Mouse (Mus musculus): ENCODE results near the gene Rbm47.
"Not testable (repeated sequence)": the region's sequence is repeated elsewhere in the genome, so short reads cannot be mapped to it uniquely, and the experiment has no call there.

Gene Rbm47

DNA sequence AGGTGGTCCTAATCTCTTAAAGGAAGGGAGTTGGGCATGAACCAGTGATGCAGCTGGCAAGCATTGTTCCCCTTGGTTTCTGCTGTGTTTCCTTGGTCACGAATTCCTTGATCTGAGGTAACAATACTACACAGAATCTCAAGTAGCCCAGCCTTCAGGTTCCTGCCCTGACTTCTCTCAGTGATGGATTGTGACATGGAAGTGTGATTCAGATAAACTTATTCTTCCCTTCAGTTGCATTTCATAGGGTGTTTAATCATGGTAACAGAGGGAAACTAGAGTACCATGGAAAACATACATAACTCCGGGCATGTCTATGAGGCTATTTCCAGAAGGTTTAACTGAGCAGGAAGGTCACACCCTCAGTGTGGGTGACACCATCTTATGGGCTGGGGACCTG lies at the start of gene Rbm47:
TSS of gene Rbm47 (minus strand) at position 101 of the 400 bp plus-strand sequence.
- no peak for DNase-seq (ENCODE audit: low read depth, low spot score)

DNA sequence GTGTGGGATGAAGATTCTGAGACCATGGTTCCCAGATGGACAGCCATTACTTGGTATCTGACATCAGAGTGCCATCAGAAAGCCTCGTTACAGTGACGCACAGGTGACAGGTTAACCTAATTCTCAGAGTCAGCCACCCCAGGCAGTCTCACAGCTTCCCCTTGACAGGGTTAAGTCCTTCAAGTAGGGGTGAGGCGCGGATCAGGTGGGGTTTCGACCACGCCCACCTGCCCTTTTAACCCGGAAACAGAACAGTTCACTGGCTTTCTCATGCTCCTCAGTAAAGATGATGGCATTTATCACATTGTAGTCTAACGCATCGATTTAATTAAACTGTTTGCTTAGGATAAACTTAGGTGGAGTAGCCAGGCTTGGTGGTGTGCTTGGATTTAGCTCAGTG lies 47.7 kb upstream of the Rbm47 start:
- no peak for DNase-seq (ENCODE audit: low read depth, low spot score)

DNA sequence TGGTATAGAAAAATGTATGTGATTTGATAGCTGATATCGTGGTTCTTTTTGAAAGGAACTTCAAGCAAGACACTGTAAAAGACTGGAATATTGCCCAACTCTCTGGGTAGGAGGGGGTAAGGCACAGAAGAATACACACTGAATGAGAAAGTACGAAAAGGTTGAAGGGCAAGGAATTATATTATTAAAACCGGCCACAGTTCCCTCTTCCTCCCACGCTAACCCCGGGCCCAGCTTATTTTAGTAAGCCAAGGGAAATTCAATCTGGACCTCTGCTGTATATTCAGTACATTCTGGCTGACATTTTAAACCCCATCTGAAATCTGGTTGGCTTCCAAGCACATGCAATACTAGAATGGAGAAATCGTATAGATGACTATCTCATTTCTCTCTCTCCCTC lies 46.8 kb upstream of the Rbm47 start:
- DNase-seq (ENCODE audit: low read depth, low spot score): no peak

DNA sequence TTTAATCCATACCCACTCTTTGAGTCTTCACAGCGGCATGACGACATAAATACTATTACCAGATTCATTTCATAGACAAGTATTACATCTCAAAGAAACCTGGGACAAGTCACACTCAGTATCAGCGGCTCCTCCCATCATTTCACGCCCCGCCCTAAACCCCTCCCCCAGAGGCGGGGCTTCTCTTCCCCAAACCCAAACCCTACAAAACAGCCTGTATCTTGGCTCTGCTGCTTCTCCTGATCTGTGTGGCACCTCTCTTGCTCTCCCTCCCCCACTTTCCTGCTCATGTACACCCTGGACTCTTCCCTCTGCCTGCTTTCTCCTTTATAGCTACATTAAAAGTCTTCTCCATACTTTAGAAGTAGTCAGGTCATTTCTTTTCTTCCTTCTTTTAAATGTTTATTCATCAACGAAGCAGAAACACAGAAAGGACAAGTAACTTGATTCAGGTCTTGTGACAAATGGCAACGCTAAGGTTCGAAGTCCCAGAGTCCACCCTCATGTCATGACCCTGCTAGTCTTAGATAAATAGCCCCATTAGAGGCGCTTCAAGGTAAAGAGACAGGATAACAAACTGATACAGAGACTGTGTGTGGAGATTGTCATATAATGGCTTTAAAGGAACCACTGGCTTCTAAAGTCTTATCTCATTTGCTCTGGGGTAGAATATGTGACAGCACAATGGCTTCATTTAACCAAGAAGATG lies 42.8 kb upstream of the Rbm47 start:
- DNase-seq (ENCODE audit: low read depth, low spot score): no peak

DNA sequence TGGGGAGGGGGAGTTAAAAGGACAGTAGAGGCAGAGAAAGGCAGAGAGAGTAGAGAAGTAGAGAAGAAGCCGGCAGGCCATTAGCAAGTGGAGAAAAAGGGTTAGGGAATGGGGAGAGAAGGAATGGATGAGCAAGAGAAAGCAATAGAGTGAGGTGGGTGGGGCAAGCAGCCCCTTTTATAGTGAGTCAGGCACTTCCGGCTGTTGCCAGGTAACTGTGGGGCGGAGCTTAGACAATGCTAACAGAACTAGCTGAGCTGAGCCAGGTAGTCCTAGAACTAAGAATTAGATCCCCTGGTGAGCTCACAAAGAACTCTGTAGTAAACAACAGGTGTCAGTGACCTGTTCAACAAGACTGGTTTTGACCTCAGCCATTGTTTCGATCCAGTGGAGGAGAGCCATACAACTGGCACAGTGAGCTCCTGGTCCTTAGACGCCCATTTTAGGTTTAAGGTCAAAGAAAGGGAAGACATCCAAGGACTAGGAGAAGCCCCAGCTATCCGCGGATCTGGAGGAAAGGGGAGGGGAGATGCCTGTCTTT lies 41.5 kb upstream of the Rbm47 start:
- DNase-seq (ENCODE audit: low read depth, low spot score): no peak

DNA sequence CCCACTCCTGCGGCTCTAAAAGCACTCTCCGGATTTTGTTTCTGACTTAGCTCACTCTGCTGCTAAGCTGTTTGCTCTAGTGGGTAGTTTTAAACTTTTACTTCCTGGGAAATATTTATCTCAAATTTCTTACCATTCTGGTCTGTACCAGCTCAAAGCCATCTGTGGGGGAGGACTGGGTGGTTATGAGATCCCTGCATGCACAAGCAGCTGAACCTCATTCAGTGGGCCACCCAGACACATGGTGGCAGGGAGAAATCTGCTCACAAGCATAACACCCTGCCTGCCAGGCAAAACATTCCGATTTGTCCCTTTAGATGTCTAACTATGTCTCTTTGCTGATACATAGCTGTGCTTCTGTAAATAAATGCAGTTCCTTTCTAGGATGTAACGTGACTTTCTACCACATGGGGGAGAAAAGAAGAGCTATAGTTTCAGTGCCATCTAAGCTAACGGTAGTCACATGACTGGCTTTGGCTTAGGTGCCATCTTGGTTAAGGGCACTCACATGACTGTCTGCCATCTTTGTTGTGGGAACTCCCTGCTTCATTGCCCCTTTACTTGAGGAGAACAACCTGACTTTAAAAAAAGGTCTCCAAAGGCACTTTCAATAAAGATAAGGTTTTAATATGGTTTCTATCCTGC lies 36.7 kb upstream of the Rbm47 start:
- DNase-seq (ENCODE audit: low read depth, low spot score): peak; percentile 10

DNA sequence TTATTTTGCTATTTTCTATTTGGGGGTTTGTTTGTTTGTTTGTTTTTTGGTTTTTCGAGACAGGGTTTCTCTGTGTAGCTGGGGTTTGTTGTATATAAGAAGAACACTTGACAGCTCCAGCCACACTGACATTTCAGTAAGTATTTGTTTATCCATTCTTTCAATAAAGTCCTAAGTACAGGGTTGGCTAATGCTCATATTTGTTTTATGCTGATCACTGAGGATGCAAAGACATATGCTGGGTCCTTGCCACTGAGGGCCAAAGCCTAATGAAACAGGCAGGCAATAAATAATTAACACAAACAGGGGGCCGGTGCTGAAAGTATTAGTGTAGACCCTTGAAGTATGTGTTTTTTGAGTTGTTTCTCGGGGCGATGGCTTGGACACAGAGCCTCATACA lies 32.0 kb upstream of the Rbm47 start:
- no peak for DNase-seq (ENCODE audit: low read depth, low spot score)

DNA sequence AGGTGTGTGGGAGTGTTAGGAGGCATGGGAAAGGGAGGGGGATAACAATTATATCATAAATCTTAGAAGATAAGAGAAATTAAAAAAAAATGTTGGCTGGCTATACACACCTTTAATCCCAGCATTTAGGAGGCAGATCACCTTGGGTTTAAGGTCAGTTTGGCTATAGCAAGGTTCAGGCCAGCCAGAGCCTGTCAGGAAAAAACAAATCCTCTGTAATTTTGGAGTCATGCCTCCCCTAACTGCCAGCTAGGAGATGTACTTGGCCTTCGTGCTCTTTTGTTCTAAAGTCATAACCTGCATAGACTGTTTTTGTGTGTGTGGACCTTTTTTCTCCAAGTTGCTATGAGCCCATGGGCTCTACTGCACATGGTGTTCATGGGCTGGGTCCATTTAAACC lies 30.5 kb upstream of the Rbm47 start:
- no peak for DNase-seq (ENCODE audit: low read depth, low spot score)

DNA sequence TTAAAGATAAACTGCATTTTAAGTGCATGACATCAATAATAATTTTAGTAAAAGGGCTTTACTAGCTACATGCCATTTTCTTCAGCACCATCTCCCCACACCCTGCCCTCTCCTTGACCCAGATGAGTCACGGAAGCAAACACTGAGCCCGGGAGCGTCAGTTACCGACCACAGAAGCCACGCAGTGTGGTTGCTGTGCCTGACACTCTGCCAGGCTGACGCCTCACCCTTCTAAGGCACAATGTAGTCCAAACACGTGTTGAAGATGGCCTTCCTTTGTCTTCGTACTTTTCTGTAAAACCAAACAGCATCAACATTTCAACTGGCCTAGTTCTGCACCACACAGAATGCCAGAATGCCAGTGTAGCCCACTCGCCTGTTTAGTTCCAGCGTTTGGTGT lies 27.1 kb upstream of the Rbm47 start:
- DNase-seq (ENCODE audit: low read depth, low spot score): no peak

DNA sequence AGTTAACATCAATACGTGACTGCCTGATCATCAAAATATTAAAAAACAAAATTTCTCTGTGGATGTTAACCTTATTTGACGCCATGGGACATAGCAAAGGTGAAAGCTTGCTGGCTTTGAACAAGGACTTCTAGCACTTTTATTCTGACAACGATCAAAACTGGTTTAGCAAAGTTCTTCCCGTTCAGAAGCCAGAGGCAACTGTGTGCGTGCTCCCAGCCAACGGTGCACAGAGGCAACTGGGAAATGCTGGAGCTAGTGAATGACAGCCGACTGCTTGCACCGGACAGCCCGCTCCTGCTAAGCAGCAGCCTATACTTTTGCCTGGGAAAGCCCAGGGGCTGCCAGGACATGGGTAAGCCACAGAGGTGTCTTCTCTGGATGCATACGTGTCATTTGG lies 22.4 kb upstream of the Rbm47 start:
- DNase-seq (ENCODE audit: low read depth, low spot score): no peak

DNA sequence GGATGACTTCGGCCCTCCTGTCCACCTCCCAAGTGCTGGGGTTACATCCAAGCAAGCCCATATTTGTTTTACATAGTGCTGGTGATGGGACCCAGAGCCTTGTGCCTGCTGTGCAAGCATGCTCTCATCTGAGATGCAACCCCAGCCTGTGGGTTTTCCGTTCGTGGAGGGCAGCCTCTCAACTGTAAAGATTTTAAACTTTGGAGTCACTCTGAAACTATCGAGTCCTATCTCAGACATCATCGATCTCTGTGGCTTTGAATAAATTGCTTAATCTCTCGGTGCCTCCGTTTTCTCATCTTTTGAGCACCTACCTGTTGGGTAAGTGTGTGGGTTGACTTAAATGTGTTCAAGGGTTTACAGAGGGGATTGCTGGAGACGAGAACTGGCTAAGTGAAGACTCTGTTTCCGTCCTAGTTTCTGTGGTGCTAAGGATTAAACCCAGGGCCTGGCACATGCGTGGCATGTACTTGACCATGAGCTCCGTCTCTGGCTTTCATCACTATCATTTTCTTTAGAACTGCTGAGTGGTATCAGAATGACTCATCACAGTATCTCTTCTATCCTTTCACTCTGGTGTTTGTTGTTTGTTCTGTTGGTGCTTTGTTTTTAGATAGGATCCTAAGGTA lies 20.4 kb upstream of the Rbm47 start:
- DNase-seq (ENCODE audit: low read depth, low spot score): no peak

DNA sequence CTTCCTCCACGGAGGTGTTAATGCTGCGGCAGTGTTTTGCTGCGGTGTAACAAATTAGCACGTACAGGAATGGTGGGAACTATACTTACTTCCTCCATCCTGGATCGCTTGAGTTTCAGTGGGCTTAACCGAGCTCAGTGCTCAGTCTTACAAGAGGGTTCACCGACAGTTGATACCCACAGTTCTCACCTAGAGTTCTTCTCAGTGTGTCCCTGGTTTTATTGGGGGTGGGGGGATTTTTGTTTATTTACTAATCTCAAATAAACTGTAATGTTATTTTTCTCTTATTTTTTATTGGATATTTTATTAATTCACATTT lies 18.2 kb upstream of the Rbm47 start:
- DNase-seq (ENCODE audit: low read depth, low spot score): no peak

DNA sequence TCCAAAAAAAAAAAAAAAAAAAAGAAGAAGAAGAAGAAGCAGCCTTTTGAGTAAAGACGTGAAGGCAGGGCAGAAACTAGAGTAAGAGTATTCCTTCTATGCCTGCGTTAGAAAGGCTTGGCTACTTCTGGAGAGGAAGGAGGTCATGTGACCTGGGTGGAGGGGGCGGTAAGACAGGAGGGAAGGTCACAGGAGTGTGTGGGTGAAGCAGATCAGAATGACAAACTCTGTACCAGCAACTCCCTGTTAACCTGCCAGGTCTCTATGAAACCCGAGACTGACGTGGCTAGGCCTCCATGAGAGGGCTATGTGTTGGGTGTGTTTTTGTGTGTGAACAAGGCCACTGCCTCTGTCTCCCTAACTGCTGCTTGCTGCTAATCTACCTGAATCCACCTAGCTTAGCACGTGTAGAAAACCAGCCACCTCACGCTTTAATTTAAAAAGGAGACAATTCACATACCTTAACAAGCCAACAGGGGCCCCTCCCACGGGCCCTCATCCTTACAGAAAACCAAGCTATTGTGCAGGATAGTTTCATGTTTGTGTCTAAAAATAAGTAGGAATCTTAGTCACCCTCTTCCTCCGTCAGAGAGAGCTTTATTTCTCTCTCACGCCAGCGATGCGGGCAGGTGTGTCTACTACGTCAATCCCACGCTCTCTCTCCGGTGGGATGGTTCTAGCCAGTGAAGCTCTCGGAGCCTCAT lies 17.7 kb upstream of the Rbm47 start:
- DNase-seq (ENCODE audit: low read depth, low spot score): no peak

DNA sequence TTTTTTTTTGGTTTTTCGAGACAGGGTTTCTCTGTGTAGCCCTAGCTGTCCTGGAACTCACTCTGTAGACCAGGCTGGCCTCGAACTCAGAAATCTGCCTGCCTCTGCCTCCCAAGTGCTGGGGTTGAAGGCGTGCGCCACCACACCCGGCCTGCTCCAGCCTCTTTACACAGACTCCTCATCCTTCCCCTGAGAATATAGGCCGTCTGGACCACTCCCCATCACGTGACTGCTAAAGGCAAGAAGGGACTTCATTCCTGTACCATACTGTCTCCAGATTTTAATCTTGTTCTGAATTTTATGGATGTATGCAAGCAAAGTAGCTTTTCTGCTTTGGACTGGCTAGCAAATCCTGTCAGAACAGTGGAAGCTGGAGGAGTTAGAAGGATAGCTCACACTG lies 15.7 kb upstream of the Rbm47 start:
- DNase-seq (ENCODE audit: low read depth, low spot score): not testable (repeated sequence)

DNA sequence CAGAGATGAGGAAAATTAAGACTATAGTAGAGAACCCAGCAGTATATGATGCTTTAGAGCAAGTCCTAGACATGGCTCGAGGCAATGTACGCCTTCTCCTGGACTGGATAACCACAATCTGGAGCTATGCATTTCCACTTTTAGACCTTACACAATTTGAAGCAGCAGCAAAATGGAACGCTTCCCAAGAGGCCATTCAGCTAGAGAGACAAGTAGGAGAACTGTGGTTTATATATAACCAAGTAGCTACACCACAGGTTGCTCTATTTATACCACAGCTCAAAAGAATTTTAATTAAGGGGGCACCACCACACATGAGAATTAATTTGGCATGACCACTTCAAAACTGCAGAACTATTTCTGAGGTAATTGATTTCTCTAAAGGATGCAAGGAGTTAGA lies 9.2 kb upstream of the Rbm47 start:
- DNase-seq (ENCODE audit: low read depth, low spot score): no peak

DNA sequence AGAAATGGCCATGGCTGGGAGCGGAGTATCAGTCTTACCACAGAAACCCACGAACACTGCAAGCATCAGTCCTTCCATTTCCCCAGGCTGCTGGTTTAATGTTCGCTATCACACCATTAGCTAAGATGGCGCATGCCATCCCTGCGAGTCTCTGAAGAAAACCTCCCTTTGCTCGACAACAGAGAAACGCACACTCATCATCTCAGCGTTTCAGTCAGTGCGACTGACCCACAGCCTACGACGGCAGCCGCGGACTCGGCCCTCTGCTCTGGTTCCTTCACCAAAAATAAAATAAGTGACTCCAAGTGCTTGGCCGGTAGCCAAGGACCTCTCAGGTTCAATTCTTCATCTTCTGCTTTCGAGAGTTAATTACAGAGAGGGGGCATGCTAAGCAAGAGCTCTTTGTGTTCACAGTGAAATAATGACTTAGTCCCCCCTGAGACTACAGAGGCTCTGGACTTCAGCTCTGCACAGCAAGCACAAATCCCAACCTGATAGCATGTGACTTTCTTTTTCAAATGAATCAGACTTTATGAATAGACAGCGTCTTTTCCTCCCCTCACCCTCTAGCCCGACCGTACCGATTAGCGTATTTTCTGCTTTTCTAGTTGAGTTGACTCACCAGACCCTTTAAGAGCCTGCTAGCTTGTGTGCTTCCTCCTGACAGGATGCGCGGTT lies 1.4 kb upstream of the Rbm47 start:
- DNase-seq (ENCODE audit: low read depth, low spot score): peak; percentile 54

DNA sequence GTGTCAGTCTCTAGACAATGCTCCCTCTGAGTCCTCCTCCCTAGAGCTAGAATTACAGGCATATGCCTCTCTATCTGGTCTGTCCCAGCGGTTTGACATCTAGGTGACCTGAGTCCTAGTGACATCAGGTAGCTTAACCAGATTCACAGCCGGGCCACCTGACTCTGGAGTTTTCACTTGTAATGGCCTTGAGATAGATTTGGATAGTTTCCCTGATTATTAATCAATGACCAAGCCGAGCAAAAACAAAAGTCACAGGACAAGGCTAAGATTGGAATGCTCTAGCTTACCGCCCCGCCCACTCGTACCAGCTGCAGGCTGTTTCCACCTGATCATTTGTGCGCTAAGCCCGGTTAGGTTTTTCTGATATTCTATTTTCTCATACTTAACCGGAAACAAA lies 2.3 kb downstream of the Rbm47 start:
- DNase-seq (ENCODE audit: low read depth, low spot score): no peak

DNA sequence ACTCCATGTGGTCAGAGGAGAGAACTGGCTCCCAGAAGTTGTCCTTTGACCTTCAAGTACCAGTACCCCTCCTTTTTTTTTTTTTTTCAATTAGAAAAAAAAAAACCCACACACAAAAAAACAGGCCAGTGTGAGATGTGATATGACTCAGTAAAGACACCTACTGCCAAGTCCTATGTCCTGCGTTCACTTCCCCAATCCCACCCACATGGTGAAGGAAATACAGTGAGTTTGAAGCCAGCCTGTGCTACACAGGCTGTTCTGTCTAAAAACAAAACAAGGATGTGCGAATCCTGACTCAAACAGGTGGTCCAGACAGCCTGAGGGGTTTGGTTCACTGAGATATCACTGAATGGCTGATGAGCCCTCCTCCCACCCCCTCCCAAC lies 3.8 kb downstream of the Rbm47 start:
- DNase-seq (ENCODE audit: low read depth, low spot score): no peak

DNA sequence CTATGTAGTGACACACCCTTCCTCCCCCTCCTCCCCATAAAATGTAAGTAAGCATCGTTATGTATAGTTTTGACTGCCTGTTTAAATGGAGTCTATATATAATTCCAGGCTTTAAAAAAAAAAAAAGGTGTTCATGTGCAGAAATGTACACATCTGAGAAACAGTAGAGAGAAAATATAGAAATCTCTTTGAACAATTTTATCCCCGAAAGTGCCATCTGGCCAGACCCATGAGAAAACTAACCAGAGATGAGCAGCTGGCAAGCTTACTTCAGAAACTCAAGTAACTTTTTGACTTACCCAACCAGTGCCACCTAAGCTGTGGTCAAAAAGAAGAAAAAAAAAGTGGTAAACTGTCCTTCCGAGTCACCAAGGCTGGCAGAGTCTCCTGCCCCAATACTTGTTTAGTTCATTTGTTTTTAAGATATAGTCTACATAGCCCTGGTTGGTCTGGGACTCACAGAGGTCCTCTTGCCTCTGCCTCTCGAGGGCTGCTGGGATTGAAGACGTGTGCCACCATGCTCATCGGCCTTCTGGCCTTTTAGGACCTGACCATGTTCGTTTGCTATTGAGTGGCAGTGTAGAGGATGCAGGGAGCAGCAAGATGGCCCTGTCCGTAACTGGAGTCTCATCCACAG lies 4.3 kb downstream of the Rbm47 start:
- no peak for DNase-seq (ENCODE audit: low read depth, low spot score)

DNA sequence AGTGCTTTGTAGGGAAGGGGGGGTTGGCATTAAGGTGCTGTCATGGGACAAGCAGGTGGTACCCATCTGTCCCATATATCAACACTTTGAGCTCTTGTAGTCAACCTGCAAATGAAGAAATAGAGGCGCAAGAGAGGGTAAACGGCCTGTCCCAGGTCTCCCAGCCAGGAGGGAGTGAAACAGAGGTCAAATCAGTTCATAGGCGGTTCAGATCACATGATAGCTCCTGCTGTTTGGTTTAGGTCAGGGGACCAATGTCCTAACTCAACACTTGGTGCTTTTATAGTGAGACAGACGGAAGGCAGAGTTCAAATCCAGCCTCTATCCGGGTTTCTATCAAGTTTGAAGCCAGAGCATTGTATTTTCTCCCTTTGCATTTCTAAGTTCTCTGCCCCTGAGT lies 6.0 kb downstream of the Rbm47 start:
- no peak for DNase-seq (ENCODE audit: low read depth, low spot score)

DNA sequence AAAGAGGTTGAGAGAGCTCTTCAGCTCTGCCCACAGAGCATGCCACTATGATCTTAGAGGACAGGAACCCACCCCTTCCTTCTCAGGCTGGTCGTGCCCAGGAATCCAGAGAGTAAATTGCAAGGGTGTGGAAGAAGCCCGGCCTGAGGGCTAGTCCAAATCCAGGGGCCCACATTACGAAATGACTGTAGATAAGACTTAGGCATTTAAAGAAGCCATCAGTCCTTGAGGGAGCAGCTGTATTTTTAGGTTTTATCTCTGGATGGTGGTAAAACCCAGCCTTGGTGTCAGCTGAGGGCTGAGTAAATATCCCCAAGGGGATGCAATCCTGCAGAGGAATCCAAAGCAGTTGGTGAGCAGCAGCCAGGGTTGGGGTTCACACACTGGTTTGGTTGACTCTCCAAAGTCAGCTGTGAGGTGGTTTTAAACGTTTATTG lies 6.7 kb downstream of the Rbm47 start:
- no peak for DNase-seq (ENCODE audit: low read depth, low spot score)
